Mouse (Mus musculus) heart, embryonic 16.5 days (tissue): ENCODE results near the gene Atp7a. TPM values are rescaled to one million over a fixed set of nuclear protein-coding genes. Genes with fewer than 3 reads are reported as not detected.

ENCODE experiments used
- ATAC-seq: fragments of 200-750 bp; cut with Nextera tagmentation; replicated peaks from 2 replicates; pipeline ENCODE4 v1.8.0; 2017; ENCODE audit warnings: moderate number of reproducible peaks; ENCODE audit not compliant: insufficient read depth, low FRiP score; ENCODE audit errors: extremely low read depth
- H3K27ac ChIP-seq: fragments of 300-500 bp; sonication (generic); 2 replicates; pipeline ENCODE4 v1.5.1; 2014; ENCODE audit warnings: mild to moderate bottlenecking, low read length, control low read depth, moderate library complexity
- H3K27me3 ChIP-seq: fragments of 300-500 bp; sonication (generic); 2 replicates; pipeline ENCODE4 v1.6.1; 2014; ENCODE audit warnings: low read length, mixed read lengths; ENCODE audit not compliant: control insufficient read depth, insufficient read depth
- H3K36me3 ChIP-seq: fragments of 300-500 bp; sonication (generic); 2 replicates; pipeline ENCODE4 v1.6.1; 2014; ENCODE audit not compliant: control insufficient read depth, insufficient read depth
- H3K4me1 ChIP-seq: fragments of 300-500 bp; sonication (generic); 2 replicates; pipeline ENCODE4 v1.6.1; 2014; ENCODE audit warnings: low read length, mixed read lengths; ENCODE audit not compliant: control insufficient read depth, insufficient read depth
- H3K4me2 ChIP-seq: fragments of 300-500 bp; sonication (generic); 2 replicates; pipeline ENCODE4 v1.6.1; 2014; ENCODE audit warnings: low read depth, mild to moderate bottlenecking, control low read depth, low read length
- H3K4me3 ChIP-seq: fragments of 300-500 bp; sonication (generic); 2 replicates; pipeline ENCODE4 v1.5.1; 2014; ENCODE audit warnings: mild to moderate bottlenecking, control low read depth, low read length
- H3K9ac ChIP-seq: fragments of 300-500 bp; sonication (generic); 2 replicates; pipeline ENCODE4 v1.6.1; 2014; ENCODE audit warnings: low read length, control low read depth
- H3K9me3 ChIP-seq: fragments of 300-500 bp; sonication (generic); replicated peaks from 2 replicates; pipeline ENCODE4 v1.6.1; 2016; ENCODE audit warnings: low read length; ENCODE audit not compliant: control insufficient read depth
- WGBS: fragments of 180-500 bp; shearing (Covaris S2); extraction: QIAGEN DNeasy Blood & Tissue Kit; methylation state at CpG from one replicate; pipeline ENCODE4 v1.1.7; 2014; 5-methylcytosine and 5-hydroxymethylcytosine counted together
- polyA plus RNA-seq: library from polyadenylated mRNA; unstranded; fragments of >200 nt; fragmentation: Nextera tagmentation; extraction: Ambion mirVana; gene quantifications from 2 replicates; pipeline ENCODE4 v1.2.1, GENCODE M21; 2015

Atp7a gene
- polyA plus RNA-seq, 1 experiment from 2014 or later, result 10.3 TPM

DNA sequence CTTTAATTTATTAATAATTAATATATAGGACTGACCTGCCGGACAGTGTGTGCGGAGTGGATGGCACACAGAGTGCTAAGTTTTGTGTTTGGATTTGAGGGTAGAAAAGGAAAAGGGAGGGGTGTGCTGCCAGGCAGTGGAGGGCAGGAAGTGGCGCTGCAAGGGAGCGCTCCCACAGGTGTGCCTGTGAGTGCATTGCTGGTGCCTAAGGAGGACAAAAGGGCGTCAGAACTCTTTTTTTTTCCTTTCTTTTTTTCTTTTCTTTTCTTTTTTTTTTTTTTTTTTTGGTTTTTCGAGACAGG lies 144.7 kb downstream of the Atp7a start:
- peak overlapping the region; percentile 45 for H3K4me3 ChIP-seq
- no peak; the same call in 1 of the 2 replicates for ATAC-seq
- no peaks in the 10 kb centered on the region for H3K27me3 ChIP-seq
- no peak overlapping the region for H3K27ac ChIP-seq
- peak overlapping the region; percentile 54 for H3K9ac ChIP-seq
- WGBS, result 48% methylated on average over 4 of the region's 6 CpGs
- no peaks in the 10 kb centered on the region for H3K4me1 ChIP-seq
- H3K9me3 ChIP-seq, result no peaks in the 10 kb centered on the region
- no peaks in the 10 kb centered on the region for H3K36me3 ChIP-seq
- H3K4me2 ChIP-seq, result peak overlapping the region; percentile 63

Other genes starting within 250 kb of the Atp7a start
- gene Atrx, start 97.9 kb upstream of the Atp7a start, polyA plus RNA-seq, result 115 and 124 TPM in 2 replicates
- 43.5 and 46.5 TPM in 2 replicates for gene Magt1, start 15.4 kb upstream of the Atp7a start, polyA plus RNA-seq
- 884 and 895 TPM in 2 replicates for gene Cox7b, start 11.6 kb upstream of the Atp7a start, polyA plus RNA-seq
- 0.42 and 0.84 TPM in 2 replicates for gene Tlr13, start 115.9 kb downstream of the Atp7a start, polyA plus RNA-seq
- gene Pgk1, start 159.8 kb downstream of the Atp7a start, polyA plus RNA-seq, result 585 and 699 TPM in 2 replicates
- 17.6 and 23.5 TPM in 2 replicates for gene Taf9b, start 193.9 kb downstream of the Atp7a start, polyA plus RNA-seq
- not detected in 2 replicates for gene Fnd3c2, start 228.1 kb downstream of the Atp7a start, polyA plus RNA-seq